Comparison of ENCODE assay signal across 15 mouse cellular contexts in genomic region chr9:10645951-10646350, GRCm38 (mm10).
"Had no signal": no experiment of that assay in that cellular context is flagged by ENCODE, and none has a peak within 500 bp of the region (broad histone marks: within the 10 kb centered on the region; RNA-seq: fewer than 3 reads in every experiment).

No protein-coding gene starts in this region.

- H3K4me3 ChIP-seq: neural tube, embryonic 12.5 days; stomach, embryonic 15.5 days had no signal

- H3K4me2 ChIP-seq: neural tube, embryonic 12.5 days; stomach, embryonic 15.5 days had no signal

- H3K27ac ChIP-seq: neural tube, embryonic 12.5 days; stomach, embryonic 15.5 days; stomach, postnatal 0 days had no signal

- H3K4me1 ChIP-seq: stomach, embryonic 15.5 days had no signal

- DNase-seq: retina, postnatal 1 day; right cerebral cortex, adult 18-20 months; right cerebral cortex, postnatal 14 days; right cerebral cortex, postnatal 25 days; right cerebral cortex, postnatal 4 days; spleen, adult 18-20 months; thymus, adult 18-20 months; thymus, adult 2 months; thymus, postnatal 14 days; thymus, postnatal 25 days; thymus, postnatal 36 days; thymus, postnatal 4 days had no signal

- H3K36me3 ChIP-seq: neural tube, embryonic 12.5 days; stomach, embryonic 15.5 days had no signal

- H3K9me3 ChIP-seq: neural tube, embryonic 12.5 days; stomach, embryonic 15.5 days had no signal

- H3K27me3 ChIP-seq: neural tube, embryonic 12.5 days; stomach, embryonic 15.5 days had no signal

- H3K9ac ChIP-seq: neural tube, embryonic 12.5 days; stomach, embryonic 15.5 days had no signal
